Mouse (Mus musculus) NIH3T3 (cell line): ENCODE results near the gene Eno2.

Experiments
- DNase-seq: peaks from one replicate; pipeline ENCODE4 v3.0.0-alpha.2; 2012; ENCODE audit warnings: low read depth

The Eno2 gene

GRCm38 (mm10) chr6:124740211-124740887 is 29.1 kb downstream of the Eno2 start:
- peak; percentile 86 for DNase-seq

- no peak for DNase-seq
Observed at GRCm38 (mm10) chr6:124739231-124739796, 30.2 kb downstream of the Eno2 start.

- peak; percentile 25 for DNase-seq
Observed at GRCm38 (mm10) chr6:124738511-124739023, 30.9 kb downstream of the Eno2 start, which contains the start of gene Ptpn6. TSS of gene Ptpn6 (minus strand) at chr6:124738714.

GRCm38 (mm10) chr6:124737040-124737439 is 32.4 kb downstream of the Eno2 start:
- no peak for DNase-seq

- no peak for DNase-seq
Observed at GRCm38 (mm10) chr6:124734417-124734816, 35.1 kb downstream of the Eno2 start.

GRCm38 (mm10) chr6:124732476-124733370 is 36.8 kb downstream of the Eno2 start:
- DNase-seq = no peak

GRCm38 (mm10) chr6:124731038-124731437 is 38.4 kb downstream of the Eno2 start:
- no peak for DNase-seq

GRCm38 (mm10) chr6:124729850-124730705 is 39.4 kb downstream of the Eno2 start:
- no peak for DNase-seq

- no peak for DNase-seq
Observed at GRCm38 (mm10) chr6:124728621-124729020, 40.9 kb downstream of the Eno2 start.

- DNase-seq = no peak
Observed at GRCm38 (mm10) chr6:124724472-124724871, 45.0 kb downstream of the Eno2 start.

- DNase-seq = no peak
Observed at GRCm38 (mm10) chr6:124723541-124723940, 45.9 kb downstream of the Eno2 start.

- no peak for DNase-seq
Observed at GRCm38 (mm10) chr6:124722876-124723473, 46.5 kb downstream of the Eno2 start.

- no peak for DNase-seq
Observed at GRCm38 (mm10) chr6:124720904-124721303, 48.6 kb downstream of the Eno2 start.

- no peak for DNase-seq
Observed at GRCm38 (mm10) chr6:124719354-124719978, 50.0 kb downstream of the Eno2 start.

- DNase-seq = no peak
Observed at GRCm38 (mm10) chr6:124718703-124719102, 50.8 kb downstream of the Eno2 start.

- DNase-seq = no peak
Observed at GRCm38 (mm10) chr6:124717968-124718367, 51.5 kb downstream of the Eno2 start.

- DNase-seq = peak; percentile 77
Observed at GRCm38 (mm10) chr6:124716864-124717490, 52.5 kb downstream of the Eno2 start.

GRCm38 (mm10) chr6:124712918-124713317 is 56.6 kb downstream of the Eno2 start:
- no peak for DNase-seq

GRCm38 (mm10) chr6:124711824-124712782 is 57.4 kb downstream of the Eno2 start, which contains the start of the genes Emg1 and Phb2:
TSS of gene Emg1 (minus strand) at chr6:124712178.
TSS of gene Phb2 (plus strand) at chr6:124712336.
- DNase-seq = peak; percentile 99
